Mouse (Mus musculus) adrenal gland (tissue): ENCODE results near the gene Cd5l.

Source experiments
- intact Hi-C: fragments of 180-260 bp; cut with DNase I; formaldehyde crosslinking; loops from one replicate; pipeline ENCODE4 v1.15.1; 2025

Gene Cd5l

GRCm38 (mm10) chr3:87401321-87401720, 43.6 kb downstream of the Cd5l start:
- intact Hi-C loops: loop anchor here (10.0 kb wide), 1 partner anchor 77 kb away; no protein-coding TSS in a partner anchor

DNA sequence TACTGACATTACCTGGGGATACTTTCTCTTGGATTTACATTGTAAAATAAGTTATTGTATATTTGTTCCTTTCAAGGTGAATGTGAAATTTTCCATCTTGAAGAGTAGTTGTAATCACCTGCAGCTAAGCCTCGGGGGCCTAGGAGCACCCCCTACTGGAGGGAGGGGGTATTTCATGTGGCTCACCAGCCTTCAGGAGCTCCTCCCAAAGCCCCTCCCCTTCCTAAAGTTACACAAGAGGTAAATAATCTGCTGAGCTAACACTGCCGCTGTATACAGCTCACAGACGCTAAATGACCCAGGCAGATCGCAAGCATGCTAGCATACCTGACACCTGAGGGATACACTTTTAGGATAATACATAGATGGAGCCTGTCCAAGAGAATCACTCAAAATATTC, 50.5 kb downstream of the Cd5l start:
- intact Hi-C loops: loop anchor here (10.0 kb wide), 1 partner anchor 83 kb away; no protein-coding TSS in a partner anchor

DNA sequence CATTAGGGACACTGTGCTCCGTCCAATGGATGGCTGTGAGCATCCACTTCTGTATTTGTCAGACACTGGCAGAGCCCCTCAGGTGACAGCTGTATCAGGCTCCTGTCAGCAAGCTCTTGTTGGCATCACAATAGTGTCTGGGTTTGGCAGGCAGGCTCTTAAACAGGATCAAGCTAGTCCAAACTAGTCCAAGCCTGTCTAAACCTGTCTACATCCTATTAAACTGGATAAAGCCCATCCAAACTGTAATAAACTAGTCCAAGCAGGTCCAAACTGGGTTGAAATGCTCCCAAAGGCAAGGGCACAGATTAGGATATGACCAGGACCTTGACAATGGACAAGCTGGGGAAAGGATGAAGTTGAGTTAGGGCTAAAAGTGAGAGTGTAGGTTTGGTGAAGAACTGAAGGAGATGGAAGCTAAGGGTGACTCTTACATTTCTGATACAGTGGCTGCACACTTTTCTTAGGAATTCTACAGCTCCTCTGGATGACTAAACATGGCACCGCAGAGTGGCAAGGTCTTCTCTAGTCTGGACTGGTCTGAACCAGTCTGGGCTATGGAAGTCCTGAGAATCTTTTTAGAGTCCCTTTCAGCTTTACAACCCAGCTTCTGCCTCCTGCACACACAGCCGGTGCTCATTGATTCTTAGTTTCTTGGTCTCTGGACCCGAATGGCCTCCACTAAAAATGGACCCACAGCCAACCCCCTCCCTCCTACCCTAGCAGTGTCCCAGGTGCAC, 51.7 kb downstream of the Cd5l start:
- intact Hi-C loops: loop anchor here (10.0 kb wide), 1 partner anchor 85 kb away; no protein-coding TSS in a partner anchor

DNA sequence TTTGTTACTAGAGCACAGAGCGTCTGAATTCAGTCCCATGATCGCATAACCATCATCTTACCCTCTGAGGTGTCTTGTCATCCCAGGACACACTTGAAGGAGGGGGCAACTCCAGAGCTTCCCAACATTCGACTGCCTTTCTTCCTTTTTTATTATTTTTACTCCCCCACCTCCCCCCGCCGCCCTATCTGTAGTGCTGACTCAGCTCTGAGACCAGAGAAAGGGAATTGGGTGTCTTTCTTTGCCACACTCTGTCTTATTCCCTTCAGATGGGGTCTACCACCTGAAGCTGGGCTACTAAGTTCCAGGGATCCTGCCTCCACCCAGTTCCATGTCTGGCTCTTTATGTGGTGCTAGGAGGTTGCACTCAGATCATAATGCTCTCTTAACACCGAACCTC, 52.9 kb downstream of the Cd5l start:
- intact Hi-C loops: loop anchor here (2.0 to 10.0 kb wide), 2 partner anchors 88 to 144 kb away; no protein-coding TSS in a partner anchor

DNA sequence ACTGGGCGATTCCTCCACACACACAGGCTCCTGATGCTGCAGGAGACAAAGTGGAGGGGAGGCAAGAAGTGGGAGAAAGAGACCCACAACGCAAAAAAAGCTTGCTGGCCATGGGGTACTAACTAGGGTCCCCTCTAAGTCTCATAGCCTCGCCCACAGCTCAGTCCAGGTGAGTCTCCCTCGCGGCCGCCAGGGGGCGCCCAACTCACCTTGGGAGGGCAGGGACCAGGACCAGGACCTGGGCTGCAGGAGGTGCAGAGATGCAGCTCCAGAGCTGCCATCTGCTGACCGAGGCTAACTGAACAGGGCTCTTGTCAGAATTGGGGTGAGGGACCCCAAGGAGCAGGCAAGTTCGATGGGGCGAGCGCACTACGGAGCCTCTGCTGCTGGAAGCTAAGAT, 53.5 kb downstream of the Cd5l start:
- intact Hi-C loops: loop anchor here (2.0 to 10.0 kb wide), 2 partner anchors 88 to 144 kb away; no protein-coding TSS in a partner anchor

DNA sequence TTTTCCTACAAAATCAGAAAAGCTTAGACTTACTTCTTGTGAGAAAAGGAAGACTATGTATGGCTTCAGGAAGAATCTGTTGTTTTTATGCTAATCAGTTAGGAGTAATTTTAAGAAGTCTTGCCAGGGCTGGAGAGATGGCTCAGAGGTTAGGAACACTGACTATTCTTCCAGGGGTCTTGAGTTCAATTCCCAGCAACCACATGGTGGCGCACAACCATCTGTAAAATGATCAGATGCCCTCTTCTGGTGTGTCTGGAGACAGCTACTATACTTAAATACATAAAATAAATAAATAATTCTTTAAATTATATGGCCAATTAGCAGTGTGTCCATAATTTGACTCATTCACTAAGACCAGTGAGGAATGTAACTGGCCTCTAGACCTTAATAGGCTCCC, 63.0 kb downstream of the Cd5l start:
- intact Hi-C loops: no loop called here
